Mouse (Mus musculus): ENCODE results near the gene Ccn2. TPM values are rescaled to one million over a fixed set of nuclear protein-coding genes. Genes with fewer than 3 reads are reported as not detected.

Gene Ccn2
- polyA plus RNA-seq, 1 experiment from 2014 or later: 1.4 TPM

DNA sequence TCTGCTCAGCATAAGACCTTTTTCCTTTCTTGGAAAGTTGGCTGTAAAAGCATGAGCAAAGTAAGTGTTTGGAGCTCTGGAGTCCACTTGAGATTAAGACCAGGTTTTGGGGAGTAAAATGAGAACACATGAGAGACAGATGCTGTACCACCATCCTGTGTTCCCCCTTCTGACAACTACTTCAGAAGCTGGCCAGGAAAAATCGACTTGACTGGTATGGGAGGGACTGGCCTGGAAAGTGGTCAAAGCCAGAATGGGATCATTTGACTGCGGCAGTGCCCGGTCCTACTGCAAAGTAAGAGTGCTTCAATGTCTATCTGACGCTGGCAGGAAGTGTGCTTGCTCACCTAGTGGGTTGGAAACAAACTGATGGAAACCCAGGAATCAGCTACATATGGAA, 6.4 kb upstream of the Ccn2 start:
- no peaks in the 10 kb centered on the region for H3K4me1 ChIP-seq (ENCODE audit: control insufficient read depth, insufficient read depth, low read length)
- DNase-seq (no peak), ATAC-seq (ENCODE audit: low FRiP score, low TSS enrichment) (no peak)
- H3K4me3 ChIP-seq (replicated peaks; ENCODE audit: low read depth, low read length): no peak overlapping the region
- no peak overlapping the region for H3K9ac ChIP-seq (replicated peaks; ENCODE audit: low read length)
- 87% methylated on average over 4 of the region's 4 CpGs for WGBS
- H3K27me3 ChIP-seq (ENCODE audit: control insufficient read depth, insufficient read depth, low read length): no peaks in the 10 kb centered on the region
- no peaks in the 10 kb centered on the region for H3K36me3 ChIP-seq (ENCODE audit: control insufficient read depth, insufficient read depth, low read length)
- H3K9me3 ChIP-seq (ENCODE audit: control insufficient read depth, low read length): no peaks in the 10 kb centered on the region
- no peak overlapping the region for H3K27ac ChIP-seq (replicated peaks; ENCODE audit: low read depth, low read length)
- H3K4me2 ChIP-seq (ENCODE audit: low read length): no peak overlapping the region

DNA sequence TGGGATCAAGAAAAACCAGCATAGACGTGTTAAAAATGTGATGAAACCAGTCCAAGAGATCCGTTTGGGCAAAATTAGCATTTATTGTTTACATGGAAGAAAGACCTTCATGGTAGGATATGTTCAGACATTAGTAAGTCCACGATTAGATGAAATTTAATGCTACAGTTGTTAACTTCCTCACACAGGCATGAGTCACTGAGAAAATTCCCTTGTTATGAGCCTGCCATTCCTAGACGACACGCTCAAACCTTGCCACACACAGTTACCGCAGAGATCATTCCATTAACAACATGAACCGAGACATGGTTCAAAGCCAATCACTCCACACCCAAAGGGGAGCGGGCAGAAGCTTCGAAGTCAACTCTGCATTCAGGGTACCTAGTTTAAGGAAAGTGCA, 6.0 kb upstream of the Ccn2 start:
- Histone ChIP-seq H3K4me3 (replicated peaks; ENCODE audit: low read depth, low read length) (no peak overlapping the region), H3K4me2 (ENCODE audit: low read length) (no peak overlapping the region), H3K36me3 (ENCODE audit: control insufficient read depth, insufficient read depth, low read length) (no peaks in the 10 kb centered on the region), H3K9me3 (ENCODE audit: control insufficient read depth, low read length) (no peaks in the 10 kb centered on the region), H3K9ac (replicated peaks; ENCODE audit: low read length) (no peak overlapping the region), H3K4me1 (ENCODE audit: control insufficient read depth, insufficient read depth, low read length) (no peaks in the 10 kb centered on the region), H3K27me3 (ENCODE audit: control insufficient read depth, insufficient read depth, low read length) (no peaks in the 10 kb centered on the region), H3K27ac (replicated peaks; ENCODE audit: low read depth, low read length) (no peak overlapping the region)
- 93% methylated on average over 9 of the region's 9 CpGs for WGBS
- DNase-seq: no peak
- ATAC-seq (ENCODE audit: low FRiP score, low TSS enrichment): no peak

DNA sequence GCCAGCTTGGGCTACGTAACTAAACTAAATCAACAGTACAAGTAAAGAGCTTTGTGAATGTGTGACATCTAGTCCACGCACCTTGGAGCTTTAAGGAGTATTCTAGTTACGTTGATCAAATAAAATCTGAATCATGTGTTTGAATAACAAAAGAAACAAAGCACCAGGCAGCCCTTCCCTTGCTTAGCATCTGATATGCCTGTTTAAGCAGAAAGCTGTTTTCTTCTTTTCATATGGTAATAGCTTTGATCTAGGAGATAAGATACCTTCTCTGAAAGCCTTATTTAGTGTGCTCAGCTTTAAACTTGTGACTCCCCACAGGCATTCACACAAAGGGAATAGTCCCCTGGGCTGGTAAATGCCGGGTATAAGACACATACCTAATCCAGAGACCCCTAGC, 4.7 kb upstream of the Ccn2 start:
- no peak for ATAC-seq (ENCODE audit: low FRiP score, low TSS enrichment)
- Histone ChIP-seq H3K9me3 (ENCODE audit: control insufficient read depth, low read length) (no peaks in the 10 kb centered on the region), H3K36me3 (ENCODE audit: control insufficient read depth, insufficient read depth, low read length) (no peaks in the 10 kb centered on the region), H3K4me1 (ENCODE audit: control insufficient read depth, insufficient read depth, low read length) (no peaks in the 10 kb centered on the region), H3K4me3 (replicated peaks; ENCODE audit: low read depth, low read length) (no peak overlapping the region), H3K27ac (replicated peaks; ENCODE audit: low read depth, low read length) (no peak overlapping the region), H3K9ac (replicated peaks; ENCODE audit: low read length) (no peak overlapping the region), H3K4me2 (ENCODE audit: low read length) (no peak overlapping the region), H3K27me3 (ENCODE audit: control insufficient read depth, insufficient read depth, low read length) (no peaks in the 10 kb centered on the region)
- 22% methylated on average over 4 of the region's 4 CpGs for WGBS
- DNase-seq: no peak

- Histone ChIP-seq H3K27ac (replicated peaks; ENCODE audit: low read depth, low read length) (no peak overlapping the region), H3K4me3 (replicated peaks; ENCODE audit: low read depth, low read length) (no peak overlapping the region), H3K36me3 (ENCODE audit: control insufficient read depth, insufficient read depth, low read length) (no peaks in the 10 kb centered on the region), H3K27me3 (ENCODE audit: control insufficient read depth, insufficient read depth, low read length) (no peaks in the 10 kb centered on the region), H3K4me1 (ENCODE audit: control insufficient read depth, insufficient read depth, low read length) (0 out of 2 replicates have a peak, but pooled peaks cover 2% of the 10 kb centered on the region), H3K9ac (replicated peaks; ENCODE audit: low read length) (no peak overlapping the region), H3K4me2 (ENCODE audit: low read length) (no peak overlapping the region), H3K9me3 (ENCODE audit: control insufficient read depth, low read length) (no peaks in the 10 kb centered on the region)
- ATAC-seq (ENCODE audit: low FRiP score, low TSS enrichment) (peak; percentile 59; the same call in 1 of the 2 replicates), DNase-seq (peak; percentile 92)
- 9% methylated on average over 4 of the region's 4 CpGs for WGBS
Measured at GRCm38 (mm10) chr10:24591136-24591535, 4.1 kb upstream of the Ccn2 start.

DNA sequence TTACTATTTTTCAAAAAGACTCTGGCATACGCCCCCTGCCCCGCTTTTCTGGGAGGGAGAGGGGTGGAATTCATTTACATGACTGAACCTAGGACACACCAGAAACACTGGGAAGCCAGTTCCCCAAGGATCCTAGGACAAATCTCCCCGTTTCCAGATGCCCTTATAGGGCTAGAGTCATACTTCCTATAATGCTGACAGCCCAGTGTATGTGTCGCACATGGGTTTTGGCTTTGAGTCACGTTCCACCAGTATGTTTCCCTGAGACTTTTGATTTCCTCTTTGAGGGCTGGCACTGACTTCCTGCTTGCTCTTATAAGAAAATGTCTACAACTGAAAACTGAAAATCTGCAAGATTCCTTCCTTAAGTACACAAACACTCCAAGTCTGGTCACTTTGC, 3.5 kb upstream of the Ccn2 start:
- no peak overlapping the region for H3K9ac ChIP-seq (replicated peaks; ENCODE audit: low read length)
- H3K27me3 ChIP-seq (ENCODE audit: control insufficient read depth, insufficient read depth, low read length): no peaks in the 10 kb centered on the region
- H3K27ac ChIP-seq (replicated peaks; ENCODE audit: low read depth, low read length): no peak overlapping the region
- H3K4me3 ChIP-seq (replicated peaks; ENCODE audit: low read depth, low read length): no peak overlapping the region
- H3K4me2 ChIP-seq (ENCODE audit: low read length): no peak overlapping the region
- DNase-seq: no peak
- WGBS: 72% methylated on average over 5 of the region's 5 CpGs
- no peaks in the 10 kb centered on the region for H3K36me3 ChIP-seq (ENCODE audit: control insufficient read depth, insufficient read depth, low read length)
- H3K9me3 ChIP-seq (ENCODE audit: control insufficient read depth, low read length): no peaks in the 10 kb centered on the region
- ATAC-seq (ENCODE audit: low FRiP score, low TSS enrichment): no peak
- H3K4me1 ChIP-seq (ENCODE audit: control insufficient read depth, insufficient read depth, low read length): 0 out of 2 replicates have a peak, but pooled peaks cover 8% of the 10 kb centered on the region

- H3K9ac ChIP-seq (replicated peaks; ENCODE audit: low read length): no peak overlapping the region
- 91% methylated on average over 2 of the region's 2 CpGs for WGBS
- H3K36me3 ChIP-seq (ENCODE audit: control insufficient read depth, insufficient read depth, low read length): no peaks in the 10 kb centered on the region
- H3K27me3 ChIP-seq (ENCODE audit: control insufficient read depth, insufficient read depth, low read length): no peaks in the 10 kb centered on the region
- no peak overlapping the region for H3K27ac ChIP-seq (replicated peaks; ENCODE audit: low read depth, low read length)
- ATAC-seq (ENCODE audit: low FRiP score, low TSS enrichment): no peak
- no peak for DNase-seq
- H3K9me3 ChIP-seq (ENCODE audit: control insufficient read depth, low read length): no peaks in the 10 kb centered on the region
- no peak overlapping the region for H3K4me3 ChIP-seq (replicated peaks; ENCODE audit: low read depth, low read length)
- H3K4me1 ChIP-seq (ENCODE audit: control insufficient read depth, insufficient read depth, low read length): 0 out of 2 replicates have a peak, but pooled peaks cover 8% of the 10 kb centered on the region
- H3K4me2 ChIP-seq (ENCODE audit: low read length): no peak overlapping the region
Measured at GRCm38 (mm10) chr10:24592318-24592717, 2.9 kb upstream of the Ccn2 start.

DNA sequence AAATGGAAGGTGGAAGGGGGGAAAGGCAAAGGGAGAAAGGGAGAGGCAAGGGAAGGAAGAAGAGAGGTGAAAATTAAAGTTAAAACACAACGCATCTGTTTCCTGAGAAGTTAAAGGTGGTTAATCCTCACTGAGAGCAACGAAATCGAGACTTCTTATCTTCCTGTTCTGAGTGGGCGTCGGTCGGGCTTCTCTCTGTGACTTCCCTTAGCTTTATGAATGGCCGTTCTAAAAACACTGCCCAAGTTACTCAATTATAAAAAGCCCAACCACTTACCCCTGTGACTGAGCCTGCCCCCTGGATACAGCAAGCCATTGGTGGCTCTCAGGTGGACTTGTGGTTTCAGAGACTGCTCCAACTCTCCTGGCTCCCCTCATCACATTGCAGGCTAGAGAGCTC, 2.3 kb upstream of the Ccn2 start:
- no peak overlapping the region for H3K4me2 ChIP-seq (ENCODE audit: low read length)
- H3K27me3 ChIP-seq (ENCODE audit: control insufficient read depth, insufficient read depth, low read length): no peaks in the 10 kb centered on the region
- H3K27ac ChIP-seq (replicated peaks; ENCODE audit: low read depth, low read length): no peak overlapping the region
- no peak overlapping the region for H3K9ac ChIP-seq (replicated peaks; ENCODE audit: low read length)
- DNase-seq (no peak), ATAC-seq (ENCODE audit: low FRiP score, low TSS enrichment) (no peak)
- WGBS: 82% methylated on average over 7 of the region's 7 CpGs
- H3K9me3 ChIP-seq (ENCODE audit: control insufficient read depth, low read length): no peaks in the 10 kb centered on the region
- H3K36me3 ChIP-seq (ENCODE audit: control insufficient read depth, insufficient read depth, low read length): no peaks in the 10 kb centered on the region
- 0 out of 2 replicates have a peak, but pooled peaks cover 8% of the 10 kb centered on the region for H3K4me1 ChIP-seq (ENCODE audit: control insufficient read depth, insufficient read depth, low read length)
- no peak overlapping the region for H3K4me3 ChIP-seq (replicated peaks; ENCODE audit: low read depth, low read length)

GRCm38 (mm10) chr10:24593556-24593955, 1.7 kb upstream of the Ccn2 start:
- WGBS: 86% methylated on average over 4 of the region's 4 CpGs
- no peaks in the 10 kb centered on the region for H3K9me3 ChIP-seq (ENCODE audit: control insufficient read depth, low read length)
- no peak overlapping the region for H3K4me2 ChIP-seq (ENCODE audit: low read length)
- H3K27me3 ChIP-seq (ENCODE audit: control insufficient read depth, insufficient read depth, low read length): no peaks in the 10 kb centered on the region
- no peak overlapping the region for H3K27ac ChIP-seq (replicated peaks; ENCODE audit: low read depth, low read length)
- H3K36me3 ChIP-seq (ENCODE audit: control insufficient read depth, insufficient read depth, low read length): no peaks in the 10 kb centered on the region
- 0 out of 2 replicates have a peak, but pooled peaks cover 8% of the 10 kb centered on the region for H3K4me1 ChIP-seq (ENCODE audit: control insufficient read depth, insufficient read depth, low read length)
- no peak overlapping the region for H3K9ac ChIP-seq (replicated peaks; ENCODE audit: low read length)
- no peak overlapping the region for H3K4me3 ChIP-seq (replicated peaks; ENCODE audit: low read depth, low read length)
- DNase-seq: no peak
- ATAC-seq (ENCODE audit: low FRiP score, low TSS enrichment): no peak

GRCm38 (mm10) chr10:24596003-24596868, 994 bp downstream of the Ccn2 start:
- H3K4me1 ChIP-seq (ENCODE audit: control insufficient read depth, insufficient read depth, low read length): 0 out of 2 replicates have a peak, but pooled peaks cover 8% of the 10 kb centered on the region
- H3K36me3 ChIP-seq (ENCODE audit: control insufficient read depth, insufficient read depth, low read length): no peaks in the 10 kb centered on the region
- peak overlapping the region; percentile 66 for H3K4me2 ChIP-seq (ENCODE audit: low read length)
- H3K4me3 ChIP-seq (replicated peaks; ENCODE audit: low read depth, low read length): peak overlapping the region; percentile 64
- ATAC-seq (ENCODE audit: low FRiP score, low TSS enrichment): peak; percentile 52
- no peaks in the 10 kb centered on the region for H3K9me3 ChIP-seq (ENCODE audit: control insufficient read depth, low read length)
- H3K27ac ChIP-seq (replicated peaks; ENCODE audit: low read depth, low read length): peak overlapping the region; percentile 49
- H3K9ac ChIP-seq (replicated peaks; ENCODE audit: low read length): peak overlapping the region; percentile 68
- WGBS: 12% methylated on average over 31 of the region's 31 CpGs
- H3K27me3 ChIP-seq (ENCODE audit: control insufficient read depth, insufficient read depth, low read length): no peaks in the 10 kb centered on the region
- peak; percentile 48 for DNase-seq
